Mouse (Mus musculus): ENCODE data around the gene Chd9. TPM values are rescaled to one million over a fixed set of nuclear protein-coding genes. Genes with fewer than 3 reads are reported as not detected.

Gene Chd9
- polyA plus RNA-seq, 1 experiment = 68.2 TPM

DNA sequence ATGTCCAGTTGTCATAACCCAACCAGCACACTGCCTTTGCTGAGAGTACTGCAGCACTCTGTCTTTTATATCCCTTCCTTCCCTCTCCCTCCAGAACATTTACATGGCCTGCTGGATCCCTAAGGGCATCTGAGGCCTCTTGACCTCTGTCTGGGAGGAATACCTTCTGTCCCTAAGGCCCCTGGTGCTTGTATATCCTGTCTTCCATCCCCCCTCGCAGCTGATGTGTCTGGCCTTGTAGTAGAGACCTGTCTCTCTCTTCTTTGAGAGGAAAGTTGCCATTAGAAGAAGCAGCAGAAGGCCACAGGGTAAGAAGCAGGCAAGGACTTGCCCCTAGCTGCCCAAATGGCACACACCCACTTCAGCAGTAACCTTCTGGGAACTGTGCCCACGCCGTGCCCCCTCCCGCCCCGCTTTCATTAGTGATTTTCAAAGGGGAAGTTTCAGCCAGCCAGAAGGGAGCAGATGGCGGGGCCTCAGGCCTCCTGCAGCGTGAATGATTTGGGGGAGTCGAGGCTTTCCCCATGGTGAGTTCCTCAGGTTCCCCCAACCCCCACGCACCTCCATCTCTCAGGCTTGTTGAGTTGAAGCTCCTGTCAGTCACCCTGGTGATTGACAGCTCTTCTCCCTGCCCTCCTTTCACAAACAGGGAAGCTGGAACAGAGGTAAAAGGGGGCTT lies 33.3 kb downstream of the Chd9 start:
- peaks cover 7% of the 10 kb centered on the region; the same call in 1 of the 2 replicates for H3K4me1 ChIP-seq (ENCODE audit: control insufficient read depth, insufficient read depth, insufficient read length)
- 14% methylated on average over 9 of the region's 9 CpGs for WGBS
- H3K27me3 ChIP-seq (ENCODE audit: control insufficient read depth, insufficient read depth, low read length) = no peaks in the 10 kb centered on the region
- H3K36me3 ChIP-seq (ENCODE audit: control insufficient read depth, insufficient read depth, low read length) = no peaks in the 10 kb centered on the region
- H3K27ac ChIP-seq (ENCODE audit: insufficient read depth, low read length) = no peak overlapping the region
- TF ChIP-seq POLR2A (IDR thresholded peaks at IDR 0.05; ENCODE audit: low read depth, low read length) (no peak), CTCF (IDR thresholded peaks at IDR 0.05; ENCODE audit: extremely low read depth, insufficient read depth, insufficient read length, insufficient replicate concordance) (no peak)
- no peak overlapping the region for H3K4me3 ChIP-seq (ENCODE audit: extremely low read depth, insufficient read depth, insufficient read length)
- DNase-seq (ENCODE audit: low read depth in 1 of 2, low spot score in 2 of 2) = peak in 1 of 2 experiments; percentile 23

DNA sequence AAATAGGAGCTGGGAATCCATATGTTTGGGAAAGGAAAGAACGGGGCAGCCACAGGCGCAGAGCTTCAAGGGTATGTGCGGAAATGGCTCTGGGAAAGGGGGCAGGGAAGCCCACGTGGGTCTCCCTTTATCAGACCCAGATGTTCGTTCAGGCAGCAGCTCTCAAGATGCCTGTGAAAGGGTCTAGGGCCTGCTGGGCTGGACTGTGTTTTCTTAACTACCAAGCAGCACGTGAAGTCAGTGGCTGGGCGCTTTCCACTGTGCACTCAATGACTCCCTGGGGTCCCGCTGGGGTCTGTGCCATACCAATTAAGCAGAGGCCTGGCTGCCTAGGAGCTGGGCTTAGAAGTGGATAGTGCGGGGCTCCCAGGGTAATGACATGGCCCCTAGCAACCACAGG lies 33.9 kb downstream of the Chd9 start:
- TF ChIP-seq POLR2A (IDR thresholded peaks at IDR 0.05; ENCODE audit: low read depth, low read length) = no peak
- no peak for TF ChIP-seq CTCF (IDR thresholded peaks at IDR 0.05; ENCODE audit: extremely low read depth, insufficient read depth, insufficient read length, insufficient replicate concordance)
- 70% methylated on average over 9 of the region's 9 CpGs for WGBS
- Histone ChIP-seq H3K4me1 (ENCODE audit: control insufficient read depth, insufficient read depth, insufficient read length) (peaks cover 7% of the 10 kb centered on the region; the same call in 1 of the 2 replicates), H3K4me3 (ENCODE audit: extremely low read depth, insufficient read depth, insufficient read length) (no peak overlapping the region), H3K27me3 (ENCODE audit: control insufficient read depth, insufficient read depth, low read length) (no peaks in the 10 kb centered on the region), H3K27ac (ENCODE audit: insufficient read depth, low read length) (no peak overlapping the region), H3K36me3 (ENCODE audit: control insufficient read depth, insufficient read depth, low read length) (no peaks in the 10 kb centered on the region)
- DNase-seq (ENCODE audit: low read depth in 1 of 2, low spot score in 2 of 2) = no peak

DNA sequence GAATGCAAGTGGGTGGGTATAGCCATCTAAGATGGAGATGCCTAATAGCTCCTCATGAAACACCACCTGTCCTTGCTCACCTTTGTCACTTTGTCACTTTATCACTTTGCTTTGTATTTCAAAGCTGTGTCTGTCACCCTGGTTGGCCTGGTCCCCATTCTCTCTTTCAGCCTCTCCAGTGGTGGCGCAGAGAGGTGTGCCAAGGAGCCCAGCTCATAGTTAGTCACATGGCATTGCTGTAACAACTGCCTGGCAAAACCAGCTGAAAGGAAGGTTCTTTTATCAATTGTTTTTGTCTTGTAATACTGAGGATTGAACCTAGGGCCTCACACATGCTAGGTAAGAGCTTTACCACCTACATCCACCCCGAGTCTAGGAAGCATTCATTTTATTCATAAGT lies 38.9 kb downstream of the Chd9 start:
- Histone ChIP-seq H3K27ac (ENCODE audit: insufficient read depth, low read length) (no peak overlapping the region), H3K36me3 (ENCODE audit: control insufficient read depth, insufficient read depth, low read length) (no peaks in the 10 kb centered on the region), H3K4me3 (ENCODE audit: extremely low read depth, insufficient read depth, insufficient read length) (no peak overlapping the region), H3K4me1 (ENCODE audit: control insufficient read depth, insufficient read depth, insufficient read length) (peaks cover 2% of the 10 kb centered on the region; the same call in 1 of the 2 replicates), H3K27me3 (ENCODE audit: control insufficient read depth, insufficient read depth, low read length) (no peaks in the 10 kb centered on the region)
- no peak for DNase-seq (ENCODE audit: low read depth in 1 of 2, low spot score in 2 of 2)
- TF ChIP-seq CTCF (IDR thresholded peaks at IDR 0.05; ENCODE audit: extremely low read depth, insufficient read depth, insufficient read length, insufficient replicate concordance) = no peak
- no peak for TF ChIP-seq POLR2A (IDR thresholded peaks at IDR 0.05; ENCODE audit: low read depth, low read length)
- 88% methylated on average over 2 of the region's 2 CpGs for WGBS

DNA sequence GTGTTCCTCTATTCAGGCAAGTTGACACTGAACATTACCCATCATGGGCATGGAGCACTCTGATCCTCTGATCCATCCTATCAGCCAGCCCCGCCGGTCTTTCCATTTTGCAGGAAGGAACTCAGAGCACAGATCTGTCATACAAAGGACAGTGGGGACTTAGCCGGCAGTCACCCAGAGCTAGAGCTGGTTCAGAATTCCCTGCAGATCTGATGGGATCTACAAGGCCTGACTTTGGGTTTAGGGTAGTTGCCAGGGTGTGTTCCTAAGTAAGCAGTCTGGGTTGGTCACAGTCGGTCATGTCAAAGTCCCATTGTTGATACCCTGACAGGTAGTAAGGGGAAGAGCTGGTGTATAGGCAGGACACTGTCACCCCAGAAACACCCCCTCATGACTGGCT lies 39.8 kb downstream of the Chd9 start:
- Histone ChIP-seq H3K36me3 (ENCODE audit: control insufficient read depth, insufficient read depth, low read length) (no peaks in the 10 kb centered on the region), H3K27me3 (ENCODE audit: control insufficient read depth, insufficient read depth, low read length) (no peaks in the 10 kb centered on the region), H3K27ac (ENCODE audit: insufficient read depth, low read length) (no peak overlapping the region), H3K4me1 (ENCODE audit: control insufficient read depth, insufficient read depth, insufficient read length) (peaks cover 2% of the 10 kb centered on the region; the same call in 1 of the 2 replicates), H3K4me3 (ENCODE audit: extremely low read depth, insufficient read depth, insufficient read length) (no peak overlapping the region)
- DNase-seq (ENCODE audit: low read depth in 1 of 2, low spot score in 2 of 2) = no peak
- TF ChIP-seq CTCF (IDR thresholded peaks at IDR 0.05; ENCODE audit: extremely low read depth, insufficient read depth, insufficient read length, insufficient replicate concordance) (no peak), POLR2A (IDR thresholded peaks at IDR 0.05; ENCODE audit: low read depth, low read length) (no peak)
- WGBS = 92% methylated on average over 4 of the region's 4 CpGs

DNA sequence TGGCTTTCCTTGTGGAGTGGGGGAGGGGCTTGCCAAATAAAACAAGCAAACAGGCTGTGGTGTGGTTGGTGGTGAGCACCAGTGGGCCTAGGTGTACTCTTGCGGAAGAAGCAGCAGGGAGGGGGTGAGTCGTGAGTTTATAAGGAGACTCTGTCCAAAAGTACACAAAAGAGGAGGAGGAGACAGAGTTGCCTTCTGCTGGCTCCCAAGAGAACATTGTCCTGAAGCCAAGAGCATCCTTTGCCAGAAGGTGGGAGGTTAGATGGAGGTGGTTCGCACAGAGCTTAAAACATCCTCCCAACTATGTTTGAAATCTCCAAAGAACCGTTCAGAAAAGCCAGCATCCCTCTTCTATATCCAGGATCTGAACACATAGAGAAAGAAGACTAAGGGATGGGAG lies 40.2 kb downstream of the Chd9 start:
- H3K4me3 ChIP-seq (ENCODE audit: extremely low read depth, insufficient read depth, insufficient read length) = no peak overlapping the region
- H3K36me3 ChIP-seq (ENCODE audit: control insufficient read depth, insufficient read depth, low read length) = no peaks in the 10 kb centered on the region
- 79% methylated on average over 4 of the region's 4 CpGs for WGBS
- no peak for DNase-seq (ENCODE audit: low read depth in 1 of 2, low spot score in 2 of 2)
- TF ChIP-seq CTCF (IDR thresholded peaks at IDR 0.05; ENCODE audit: extremely low read depth, insufficient read depth, insufficient read length, insufficient replicate concordance) (no peak), POLR2A (IDR thresholded peaks at IDR 0.05; ENCODE audit: low read depth, low read length) (no peak)
- H3K27ac ChIP-seq (ENCODE audit: insufficient read depth, low read length) = no peak overlapping the region
- no peaks in the 10 kb centered on the region for H3K27me3 ChIP-seq (ENCODE audit: control insufficient read depth, insufficient read depth, low read length)
- peaks cover 2% of the 10 kb centered on the region; the same call in 1 of the 2 replicates for H3K4me1 ChIP-seq (ENCODE audit: control insufficient read depth, insufficient read depth, insufficient read length)

DNA sequence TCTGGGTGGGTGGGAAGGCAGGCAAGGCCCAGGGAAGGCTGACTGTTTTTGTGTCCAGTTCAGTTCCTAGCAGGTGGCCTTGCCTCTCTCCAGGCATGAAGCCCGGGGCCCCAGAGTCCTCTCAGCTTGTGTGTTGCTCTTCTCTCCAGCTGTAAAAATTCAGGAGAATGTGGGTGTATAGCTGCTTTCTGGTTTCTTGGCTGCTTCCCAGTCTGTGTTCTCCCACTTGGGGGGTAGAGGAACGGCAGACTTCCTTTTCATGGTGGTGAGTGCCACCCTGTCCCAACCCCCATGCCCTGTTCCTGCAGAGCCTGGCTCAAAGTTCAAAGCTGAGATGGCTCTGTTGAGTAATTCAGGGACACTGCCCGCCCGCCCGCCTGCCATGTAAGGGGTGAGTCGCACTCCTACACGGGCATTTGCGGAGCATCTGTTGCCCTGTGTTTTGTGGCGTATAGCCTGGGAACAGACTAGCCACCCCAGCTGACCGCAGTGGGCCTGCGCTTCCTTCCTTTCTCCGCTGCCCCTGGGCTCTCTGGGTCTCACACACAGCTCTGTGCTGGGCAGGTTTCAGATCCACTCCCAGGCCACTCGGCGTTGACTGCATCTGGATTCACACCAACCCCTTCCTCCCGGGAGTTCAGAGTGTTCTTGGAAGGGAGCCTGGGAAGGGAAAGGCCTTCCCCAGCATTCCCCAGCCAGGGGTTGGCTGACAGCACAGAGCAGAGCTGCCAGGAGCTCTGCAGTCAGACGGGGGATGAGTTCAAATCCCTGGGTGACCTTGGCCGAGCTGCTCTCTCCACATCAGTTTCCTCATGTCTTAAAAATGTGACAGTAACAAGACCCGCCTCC lies 41.1 kb downstream of the Chd9 start:
- no peaks in the 10 kb centered on the region for H3K27me3 ChIP-seq (ENCODE audit: control insufficient read depth, insufficient read depth, low read length)
- peak in 1 of 2 experiments; percentile 9 for DNase-seq (ENCODE audit: low read depth in 1 of 2, low spot score in 2 of 2)
- peak overlapping the region; percentile 69 for H3K27ac ChIP-seq (ENCODE audit: insufficient read depth, low read length)
- TF ChIP-seq POLR2A (IDR thresholded peaks at IDR 0.05; ENCODE audit: low read depth, low read length) = no peak
- no peak for TF ChIP-seq CTCF (IDR thresholded peaks at IDR 0.05; ENCODE audit: extremely low read depth, insufficient read depth, insufficient read length, insufficient replicate concordance)
- no peak overlapping the region for H3K4me3 ChIP-seq (ENCODE audit: extremely low read depth, insufficient read depth, insufficient read length)
- no peaks in the 10 kb centered on the region for H3K36me3 ChIP-seq (ENCODE audit: control insufficient read depth, insufficient read depth, low read length)
- H3K4me1 ChIP-seq (ENCODE audit: control insufficient read depth, insufficient read depth, insufficient read length) = peaks cover 2% of the 10 kb centered on the region; the same call in 1 of the 2 replicates
- 23% methylated on average over 18 of the region's 18 CpGs for WGBS

All from spleen, adult 2 months (tissue).